Mouse (Mus musculus) limb, embryonic 12.5 days (tissue): ENCODE measurements around the gene Foxe1. TPM values are rescaled to one million over a fixed set of nuclear protein-coding genes. Genes with fewer than 3 reads are reported as not detected.

Experiments used
- polyA plus RNA-seq: library from polyadenylated mRNA; unstranded; fragments of >200 nt; fragmentation: Nextera tagmentation; extraction: Ambion mirVana; gene quantifications from 2 replicates; pipeline ENCODE4 v1.2.1, GENCODE M21; 2016

Foxe1 gene
- polyA plus RNA-seq, 1 experiment from 2014 or later = not detected

Other genes with a start within 250 kb of the Foxe1 start
- 102 and 104 TPM in 2 replicates for gene Ncbp1, start 205.0 kb upstream of the Foxe1 start, polyA plus RNA-seq
- gene Tstd2, start 204.9 kb upstream of the Foxe1 start, polyA plus RNA-seq = 55.7 and 66.0 TPM in 2 replicates
- gene Xpa, start 147.3 kb upstream of the Foxe1 start, polyA plus RNA-seq = 28.9 and 31.1 TPM in 2 replicates
- 8.8 and 9.0 TPM in 2 replicates for gene Trmo, start 45.8 kb downstream of the Foxe1 start, polyA plus RNA-seq
- 2.6 and 2.7 TPM in 2 replicates for gene Hemgn, start 69.9 kb downstream of the Foxe1 start, polyA plus RNA-seq
- gene Anp32b, start 107.3 kb downstream of the Foxe1 start, polyA plus RNA-seq = 362 and 372 TPM in 2 replicates
- gene Nans, start 145.6 kb downstream of the Foxe1 start, polyA plus RNA-seq = 91.0 and 91.7 TPM in 2 replicates
- 0.43 and 1.3 TPM in 2 replicates for gene Trim14, start 192.5 kb downstream of the Foxe1 start, polyA plus RNA-seq